Mouse (Mus musculus) liver, adult 2 months (tissue): Measurements from ENCODE around the gene Lhx2. TPM values are rescaled to one million over a fixed set of nuclear protein-coding genes. Genes with fewer than 3 reads are reported as not detected.

Source experiments
- DNase-seq: peaks from one replicate; pipeline ENCODE4 v3.0.0-alpha.2; 2011; ENCODE audit warnings: low read depth, low spot score; ENCODE audit errors: extremely low read depth
- H3K27ac ChIP-seq: fragments of 200-500 bp; replicated peaks from 2 replicates; pipeline ENCODE4 v1.5.1; 2012; ENCODE audit warnings: low read depth, mild to moderate bottlenecking, control low read depth, inconsistent platforms, low read length; ENCODE audit not compliant: insufficient read depth
- H3K27me3 ChIP-seq: fragments of 200-500 bp; 2 replicates; pipeline ENCODE4 v1.6.1; 2012; ENCODE audit warnings: mild to moderate bottlenecking, moderate library complexity, low read length, inconsistent platforms; ENCODE audit not compliant: control insufficient read depth, insufficient read depth
- H3K36me3 ChIP-seq: fragments of 200-500 bp; 2 replicates; pipeline ENCODE4 v1.6.1; 2012; ENCODE audit warnings: low read length, inconsistent platforms; ENCODE audit not compliant: control insufficient read depth, insufficient read depth
- H3K4me1 ChIP-seq: fragments of 200-500 bp; 2 replicates; pipeline ENCODE4 v1.6.1; 2011; ENCODE audit warnings: low read length; ENCODE audit not compliant: control insufficient read depth, insufficient read depth
- H3K4me3 ChIP-seq: fragments of 200-500 bp; 2 replicates; pipeline ENCODE4 v1.5.1; 2011; ENCODE audit warnings: low read depth, mild to moderate bottlenecking, control low read depth, low read length, moderate library complexity; ENCODE audit not compliant: insufficient read depth
- H3K79me2 ChIP-seq: fragments of 200-500 bp; 2 replicates; pipeline ENCODE4 v1.6.1; 2012; ENCODE audit warnings: inconsistent platforms, mild to moderate bottlenecking, low read length, moderate library complexity; ENCODE audit not compliant: control insufficient read depth, insufficient read depth
- H3K9ac ChIP-seq: fragments of 200-500 bp; 2 replicates; pipeline ENCODE4 v1.6.1; 2012; ENCODE audit warnings: low read depth, mild to moderate bottlenecking, control low read depth, inconsistent platforms, low read length
- CTCF ChIP-seq: fragments of 200-500 bp; IDR thresholded peaks from 2 replicates; pipeline ENCODE4 v1.5.1; 2011; ENCODE audit warnings: low read depth, low read length, control low read depth
- POLR2A ChIP-seq: fragments of 200-500 bp; IDR thresholded peaks from 2 replicates; pipeline ENCODE4 v1.6.1; 2011; ENCODE audit warnings: low read length, control low read depth; ENCODE audit not compliant: insufficient read depth; ENCODE audit errors: extremely low read depth
- WGBS: fragments of 180-500 bp; shearing (Covaris S2); methylation state at CpG from one replicate; pipeline ENCODE4 v1.1.7; 2018; 5-methylcytosine and 5-hydroxymethylcytosine counted together
- polyA plus RNA-seq: library from polyadenylated mRNA; depleted of rRNA; stranded (reverse); fragments of >200 nt; gene quantifications from 2 replicates; pipeline ENCODE4 v1.2.3, GENCODE M21; 2012
- total RNA-seq: library from RNA; depleted of rRNA; stranded (reverse); fragments of >200 nt; gene quantifications from 2 replicates; pipeline ENCODE4 v1.2.3, GENCODE M21; 2014

The Lhx2 gene
- total and polyA plus RNA-seq, 2 experiments, result 1.3 to 5.4 TPM

- Histone ChIP-seq H3K9ac (no peak overlapping the region), H3K36me3 (no peaks in the 10 kb centered on the region), H3K4me3 (no peak overlapping the region), H3K27ac (no peak overlapping the region), H3K27me3 (no peaks in the 10 kb centered on the region), H3K4me1 (no peaks in the 10 kb centered on the region), H3K79me2 (no peaks in the 10 kb centered on the region)
- TF ChIP-seq POLR2A (no peak), CTCF (no peak)
- WGBS, result 71% methylated on average over 6 of the region's 6 CpGs
- DNase-seq, result no peak
Observed at GRCm38 (mm10) chr2:38397882-38398281, 58.8 kb downstream of the Lhx2 start.

- no peaks in the 10 kb centered on the region for H3K36me3 ChIP-seq
- TF ChIP-seq POLR2A, result no peak
- TF ChIP-seq CTCF, result no peak
- no peak overlapping the region for H3K27ac ChIP-seq
- DNase-seq, result no peak
- H3K79me2 ChIP-seq, result no peaks in the 10 kb centered on the region
- H3K9ac ChIP-seq, result no peak overlapping the region
- no peaks in the 10 kb centered on the region for H3K4me1 ChIP-seq
- no peak overlapping the region for H3K4me3 ChIP-seq
- H3K27me3 ChIP-seq, result 0 out of 2 replicates have a peak, but pooled peaks cover 2% of the 10 kb centered on the region
- WGBS, result 93% methylated on average over 1 of the region's 1 CpGs
Observed at GRCm38 (mm10) chr2:38402611-38403010, 63.5 kb downstream of the Lhx2 start.

- 79% methylated on average over 12 of the region's 12 CpGs for WGBS
Observed at GRCm38 (mm10) chr2:38403231-38403630, 64.2 kb downstream of the Lhx2 start.

GRCm38 (mm10) chr2:38404007-38404596, 65.0 kb downstream of the Lhx2 start:
- TF ChIP-seq CTCF (no peak), POLR2A (no peak)
- Histone ChIP-seq H3K79me2 (no peaks in the 10 kb centered on the region), H3K27ac (no peak overlapping the region), H3K9ac (no peak overlapping the region), H3K4me1 (no peaks in the 10 kb centered on the region), H3K4me3 (no peak overlapping the region), H3K27me3 (0 out of 2 replicates have a peak, but pooled peaks cover 2% of the 10 kb centered on the region), H3K36me3 (no peaks in the 10 kb centered on the region)
- no peak for DNase-seq
- 89% methylated on average over 10 of the region's 10 CpGs for WGBS

More at GRCm38 (mm10) chr2:38403231-38403630, 64.2 kb downstream of the Lhx2 start:
- Histone ChIP-seq H3K36me3 (no peaks in the 10 kb centered on the region), H3K27me3 (0 out of 2 replicates have a peak, but pooled peaks cover 2% of the 10 kb centered on the region), H3K27ac (no peak overlapping the region), H3K4me3 (no peak overlapping the region), H3K79me2 (no peaks in the 10 kb centered on the region), H3K9ac (no peak overlapping the region), H3K4me1 (no peaks in the 10 kb centered on the region)
- no peak for DNase-seq
- no peak for TF ChIP-seq POLR2A
- TF ChIP-seq CTCF, result no peak

GRCm38 (mm10) chr2:38405356-38405755, 66.3 kb downstream of the Lhx2 start:
- no peak for DNase-seq
- TF ChIP-seq CTCF (no peak), POLR2A (no peak)
- Histone ChIP-seq H3K36me3 (no peaks in the 10 kb centered on the region), H3K4me3 (no peak overlapping the region), H3K4me1 (no peaks in the 10 kb centered on the region), H3K27ac (no peak overlapping the region), H3K27me3 (0 out of 2 replicates have a peak, but pooled peaks cover 2% of the 10 kb centered on the region), H3K9ac (no peak overlapping the region), H3K79me2 (no peaks in the 10 kb centered on the region)
- WGBS, result 78% methylated on average over 4 of the region's 4 CpGs

GRCm38 (mm10) chr2:38409309-38409708, 70.2 kb downstream of the Lhx2 start:
- Histone ChIP-seq H3K4me1 (no peaks in the 10 kb centered on the region), H3K36me3 (no peaks in the 10 kb centered on the region), H3K79me2 (no peaks in the 10 kb centered on the region), H3K9ac (no peak overlapping the region), H3K27ac (no peak overlapping the region), H3K27me3 (0 out of 2 replicates have a peak, but pooled peaks cover 2% of the 10 kb centered on the region), H3K4me3 (no peak overlapping the region)
- no peak for DNase-seq
- no peak for TF ChIP-seq CTCF
- no peak for TF ChIP-seq POLR2A
- WGBS, result 84% methylated on average over 3 of the region's 3 CpGs
